ENCODE assay signal across 22 mouse cellular contexts in genomic region chr8:107621136-107621535, GRCm38 (mm10). TPM values are rescaled to one million over a fixed set of nuclear protein-coding genes. Genes with fewer than 3 reads are reported as not detected.
A peak's percentile ranks its signal among the peaks of the same experiment; 100 is the strongest.
DNase-seq lines count a peak whose midpoint lies in the region; ATAC-seq and TF ChIP-seq lines count a peak whose summit lies in the region.
"Had no signal": no experiment of that assay in that cellular context is flagged by ENCODE, and none has a peak within 500 bp of the region (broad histone marks: within the 10 kb centered on the region; RNA-seq: fewer than 3 reads in every experiment).

No protein-coding gene starts in this region.

- TF ChIP-seq CTCF in lung, embryonic 14.5 days (IDR thresholded peaks at IDR 0.05; ENCODE audit: low read depth): no peak

- no peaks in the 10 kb centered on the region for H3K27me3 ChIP-seq in lung, embryonic 14.5 days (ENCODE audit: insufficient read depth, low read length)
- H3K27me3 ChIP-seq in liver, embryonic 13.5 days: no peaks in the 10 kb centered on the region
- H3K27me3 ChIP-seq: embryonic facial prominence, embryonic 12.5 days; limb, embryonic 12.5 days had no signal

- peak; percentile 11 for DNase-seq in lung, embryonic 14.5 days
- DNase-seq in lung, postnatal 25 days (ENCODE audit: low spot score): no peak
- peak; percentile 82 for DNase-seq in MEL-GATA-1-ER (ENCODE audit: extremely low read depth, low read depth)
- peak; percentile 25 for DNase-seq in adrenal gland, postnatal 14 days
- peak; percentile 11 for DNase-seq in liver, embryonic 13.5 days
- no peak for DNase-seq in layer of hippocampus, adult 9-10 months (ENCODE audit: low spot score)
- no peak for DNase-seq in natural killer cell, adult 2 months (ENCODE audit: low spot score in 2 of 2)
- DNase-seq: cerebellum, postnatal 10 days; heart, postnatal 10 days; kidney, adult 11 months; kidney, postnatal 10 days; lung, postnatal 36 days; right cerebral cortex, postnatal 4 days; thymus, postnatal 14 days had no signal

- H3K4me1 ChIP-seq in lung, embryonic 14.5 days (ENCODE audit: insufficient read depth): no peaks in the 10 kb centered on the region
- peaks cover 4% of the 10 kb centered on the region; the same call in 1 of the 2 replicates for H3K4me1 ChIP-seq in liver, embryonic 13.5 days (replicated peaks)
- H3K4me1 ChIP-seq: embryonic facial prominence, embryonic 12.5 days; heart, embryonic 10.5 days; limb, embryonic 12.5 days; midbrain, embryonic 10.5 days had no signal

- H3K4me2 ChIP-seq in lung, embryonic 14.5 days: no peak overlapping the region
- no peak overlapping the region for H3K4me2 ChIP-seq in liver, embryonic 13.5 days
- H3K4me2 ChIP-seq: embryonic facial prominence, embryonic 12.5 days; limb, embryonic 12.5 days had no signal

- no peak overlapping the region for H3K27ac ChIP-seq in lung, embryonic 14.5 days (ENCODE audit: low read depth)
- H3K27ac ChIP-seq in liver, embryonic 13.5 days: no peak overlapping the region
- H3K27ac ChIP-seq: embryonic facial prominence, embryonic 12.5 days; heart, embryonic 10.5 days; limb, embryonic 12.5 days; midbrain, embryonic 10.5 days; stomach, postnatal 0 days had no signal

- H3K36me3 ChIP-seq in lung, embryonic 14.5 days (ENCODE audit: insufficient read depth): no peaks in the 10 kb centered on the region
- no peaks in the 10 kb centered on the region for H3K36me3 ChIP-seq in liver, embryonic 13.5 days
- H3K36me3 ChIP-seq: embryonic facial prominence, embryonic 12.5 days; heart, embryonic 10.5 days; limb, embryonic 12.5 days; midbrain, embryonic 10.5 days had no signal

- no peak overlapping the region for H3K4me3 ChIP-seq in lung, embryonic 14.5 days (ENCODE audit: low read depth, low read length)
- H3K4me3 ChIP-seq in liver, embryonic 13.5 days (replicated peaks): no peak overlapping the region
- H3K4me3 ChIP-seq: embryonic facial prominence, embryonic 12.5 days; erythroblast, embryonic 14.5 days; heart, embryonic 10.5 days; limb, embryonic 12.5 days; midbrain, embryonic 10.5 days had no signal

- no peak for ATAC-seq in lung, embryonic 14.5 days (ENCODE audit: insufficient read depth)
- peak; percentile 57; the same call in 1 of the 2 replicates for ATAC-seq in liver, embryonic 13.5 days (ENCODE audit: low read depth)
- no peak for ATAC-seq in CD4-positive, CD25-positive, alpha-beta regulatory T cell, adult 4 months
- ATAC-seq: forebrain, embryonic 16.5 days had no signal

- H3K9me3 ChIP-seq in lung, embryonic 14.5 days (ENCODE audit: low read depth, low read length): no peaks in the 10 kb centered on the region
- no peaks in the 10 kb centered on the region for H3K9me3 ChIP-seq in liver, embryonic 13.5 days (replicated peaks)
- H3K9me3 ChIP-seq: embryonic facial prominence, embryonic 12.5 days; heart, embryonic 10.5 days; limb, embryonic 12.5 days; midbrain, embryonic 10.5 days had no signal

- WGBS in lung, embryonic 14.5 days: 40% methylated on average over 3 of the region's 3 CpGs
- WGBS in liver, embryonic 13.5 days (ENCODE audit: insufficient replicate concordance): 11% methylated on average over 3 of the region's 3 CpGs

- no peak overlapping the region for H3K9ac ChIP-seq in lung, embryonic 14.5 days
- H3K9ac ChIP-seq in liver, embryonic 13.5 days: no peak overlapping the region
- H3K9ac ChIP-seq: embryonic facial prominence, embryonic 12.5 days; limb, embryonic 12.5 days had no signal

RNA-seq across cellular contexts. Expression of gene Psmd7, which starts 32.9 kb away (rescaled TPM):
- polyA plus RNA-seq in lung, embryonic 14.5 days (2014; fragmentation: Nextera tagmentation; extraction: Ambion mirVana): 260 and 269 TPM in 2 replicates
- 98.0 and 98.6 TPM in 2 replicates for total RNA-seq in adrenal gland, postnatal 14 days (2021)
- polyA plus RNA-seq in liver, embryonic 13.5 days (2015; fragmentation: Nextera tagmentation; extraction: Ambion mirVana): 209 and 225 TPM in 2 replicates
- polyA plus RNA-seq in CD4-positive, CD25-positive, alpha-beta regulatory T cell, adult 4 months (2017; shearing (Covaris generic)): 100 to 1,000 TPM; 116 to 125 TPM

Comparison
In these comparisons a context has a peak if more than half of its experiments do, and no peak if none do; other contexts are left out.
1. DNase-seq: peak in lung, embryonic 14.5 days (single experiment), MEL-GATA-1-ER (single experiment), adrenal gland, postnatal 14 days (single experiment) and liver, embryonic 13.5 days (single experiment); none in lung, postnatal 25 days (single experiment), layer of hippocampus, adult 9-10 months (single experiment) and natural killer cell, adult 2 months (0 of 2).